Mouse (Mus musculus): ENCODE data around the gene Iqgap2. TPM values are rescaled to one million over a fixed set of nuclear protein-coding genes. Genes with fewer than 3 reads are reported as not detected.

Iqgap2 gene
- total RNA-seq, 2 experiments from 2014 or later: 12.2 to 21.9 TPM

- no peak for DNase-seq (ENCODE audit: low spot score in 2 of 2)
- intact Hi-C loops (cut with DNase I): no loop called here
Observed at GRCm38 (mm10) chr13:95684656-95685244, 207.0 kb downstream of the Iqgap2 start.

- DNase-seq (ENCODE audit: low spot score in 2 of 2): no peak
- intact Hi-C loops (cut with DNase I): no loop called here
Observed at GRCm38 (mm10) chr13:95679491-95679941, 212.2 kb downstream of the Iqgap2 start.

- intact Hi-C loops (cut with DNase I): no loop called here
- DNase-seq (ENCODE audit: low spot score in 2 of 2): no peak
Observed at GRCm38 (mm10) chr13:95679078-95679477, 212.6 kb downstream of the Iqgap2 start.

- DNase-seq (ENCODE audit: low spot score in 2 of 2): no peak
- intact Hi-C loops (cut with DNase I): no loop called here
Observed at GRCm38 (mm10) chr13:95672372-95672771, 219.3 kb downstream of the Iqgap2 start.

GRCm38 (mm10) chr13:95671108-95671897 lies 220.4 kb downstream of the Iqgap2 start:
- intact Hi-C loops (cut with DNase I): no loop called here
- no peak for DNase-seq (ENCODE audit: low spot score in 2 of 2)

- intact Hi-C loops (cut with DNase I): no loop called here
- no peak for DNase-seq (ENCODE audit: low spot score in 2 of 2)
Observed at GRCm38 (mm10) chr13:95670534-95670933, 221.2 kb downstream of the Iqgap2 start.

GRCm38 (mm10) chr13:95667260-95667659 lies 224.5 kb downstream of the Iqgap2 start:
- intact Hi-C loops (cut with DNase I): loop anchor here (5.0 kb wide), 1 partner anchor 105 kb away; no protein-coding TSS in a partner anchor
- no peak for DNase-seq (ENCODE audit: low spot score in 2 of 2)

GRCm38 (mm10) chr13:95665644-95666356 lies 225.9 kb downstream of the Iqgap2 start:
- intact Hi-C loops (cut with DNase I): loop anchor here (5.0 kb wide), 1 partner anchor 103 kb away; no protein-coding TSS in a partner anchor
- DNase-seq (ENCODE audit: low spot score in 2 of 2): no peak

- DNase-seq (ENCODE audit: low spot score in 2 of 2): no peak
- intact Hi-C loops (cut with DNase I): no loop called here
Observed at GRCm38 (mm10) chr13:95663834-95664233, 227.9 kb downstream of the Iqgap2 start.

GRCm38 (mm10) chr13:95659432-95659831 lies 232.3 kb downstream of the Iqgap2 start:
- intact Hi-C loops (cut with DNase I): no loop called here

GRCm38 (mm10) chr13:95657171-95657570 lies 234.6 kb downstream of the Iqgap2 start:
- DNase-seq (ENCODE audit: low spot score in 2 of 2): no peak
- intact Hi-C loops (cut with DNase I): no loop called here

More at GRCm38 (mm10) chr13:95659432-95659831, 232.3 kb downstream of the Iqgap2 start:
- DNase-seq (ENCODE audit: low spot score in 2 of 2): no peak

GRCm38 (mm10) chr13:95655284-95655683 lies 236.4 kb downstream of the Iqgap2 start:
- DNase-seq (ENCODE audit: low spot score in 2 of 2): peak in 1 of 2 experiments; percentile 10
- intact Hi-C loops (cut with DNase I): no loop called here

GRCm38 (mm10) chr13:95653696-95654095 lies 238.0 kb downstream of the Iqgap2 start:
- no peak for DNase-seq (ENCODE audit: low spot score in 2 of 2)
- intact Hi-C loops (cut with DNase I): no loop called here

- no peak for DNase-seq (ENCODE audit: low spot score in 2 of 2)
- intact Hi-C loops (cut with DNase I): no loop called here
Observed at GRCm38 (mm10) chr13:95651870-95652668, 239.7 kb downstream of the Iqgap2 start.

- DNase-seq (ENCODE audit: low spot score in 2 of 2): no peak
- intact Hi-C loops (cut with DNase I): no loop called here
Observed at GRCm38 (mm10) chr13:95649941-95650340, 241.8 kb downstream of the Iqgap2 start.

- intact Hi-C loops (cut with DNase I): no loop called here
- DNase-seq (ENCODE audit: low spot score in 2 of 2): no peak
Observed at GRCm38 (mm10) chr13:95647248-95647647, 244.5 kb downstream of the Iqgap2 start.

GRCm38 (mm10) chr13:95646687-95647111 lies 245.0 kb downstream of the Iqgap2 start:
- no peak for DNase-seq (ENCODE audit: low spot score in 2 of 2)
- intact Hi-C loops (cut with DNase I): no loop called here

GRCm38 (mm10) chr13:95643740-95644139 lies 248.0 kb downstream of the Iqgap2 start:
- intact Hi-C loops (cut with DNase I): no loop called here
- DNase-seq (ENCODE audit: low spot score in 2 of 2): no peak
